Mouse (Mus musculus) midbrain, embryonic 16.5 days (tissue): ENCODE measurements around the gene Arl6ip5. TPM values are rescaled to one million over a fixed set of nuclear protein-coding genes. Genes with fewer than 3 reads are reported as not detected.

ENCODE experiments used
- ATAC-seq: fragments of 200-750 bp; cut with Nextera tagmentation; 2 replicates; pipeline ENCODE4 v1.8.0; 2017; ENCODE audit warnings: moderate TSS enrichment
- H3K27ac ChIP-seq: fragments of 300-500 bp; sonication (generic); 2 replicates; pipeline ENCODE4 v1.5.1; 2014; ENCODE audit warnings: mild to moderate bottlenecking, low read length, mixed read lengths
- H3K27me3 ChIP-seq: fragments of 300-500 bp; sonication (generic); 2 replicates; pipeline ENCODE4 v1.6.1; 2014; ENCODE audit warnings: low read depth, low read length, mixed read lengths; ENCODE audit not compliant: control insufficient read depth, insufficient read depth
- H3K36me3 ChIP-seq: fragments of 300-500 bp; sonication (generic); 2 replicates; pipeline ENCODE4 v1.6.1; 2014; ENCODE audit warnings: mild to moderate bottlenecking, low read length, moderate library complexity, mixed read lengths; ENCODE audit not compliant: control insufficient read depth, insufficient read depth
- H3K4me1 ChIP-seq: fragments of 300-500 bp; sonication (generic); 2 replicates; pipeline ENCODE4 v1.6.1; 2014; ENCODE audit warnings: mild to moderate bottlenecking, low read length, mixed read lengths; ENCODE audit not compliant: control insufficient read depth, insufficient read depth
- H3K4me2 ChIP-seq: fragments of 300-500 bp; sonication (generic); 2 replicates; pipeline ENCODE4 v1.6.1; 2014; ENCODE audit warnings: mild to moderate bottlenecking, low read length, mixed read lengths
- H3K4me3 ChIP-seq: fragments of 300-500 bp; sonication (generic); 2 replicates; pipeline ENCODE4 v1.5.1; 2014; ENCODE audit warnings: low read depth, mild to moderate bottlenecking, low read length, moderate library complexity, mixed read lengths
- H3K9ac ChIP-seq: fragments of 300-500 bp; sonication (generic); 2 replicates; pipeline ENCODE4 v1.6.1; 2014; ENCODE audit warnings: low read depth, low read length, mixed read lengths
- H3K9me3 ChIP-seq: fragments of 300-500 bp; sonication (generic); replicated peaks from 2 replicates; pipeline ENCODE4 v1.6.1; 2014; ENCODE audit warnings: mild to moderate bottlenecking, low read length, mixed read lengths; ENCODE audit not compliant: control insufficient read depth, poor library complexity, severe bottlenecking
- WGBS: fragments of 180-500 bp; shearing (Covaris S2); extraction: QIAGEN DNeasy Blood & Tissue Kit; methylation state at CpG from one replicate; pipeline ENCODE4 v1.1.7; 2014; 5-methylcytosine and 5-hydroxymethylcytosine counted together
- polyA plus RNA-seq: library from polyadenylated mRNA; unstranded; fragments of >200 nt; fragmentation: Nextera tagmentation; extraction: Ambion mirVana; gene quantifications from 2 replicates; pipeline ENCODE4 v1.2.1, GENCODE M21; 2015

The Arl6ip5 gene
- polyA plus RNA-seq, 1 experiment from 2014 or later, result 160 TPM

DNA sequence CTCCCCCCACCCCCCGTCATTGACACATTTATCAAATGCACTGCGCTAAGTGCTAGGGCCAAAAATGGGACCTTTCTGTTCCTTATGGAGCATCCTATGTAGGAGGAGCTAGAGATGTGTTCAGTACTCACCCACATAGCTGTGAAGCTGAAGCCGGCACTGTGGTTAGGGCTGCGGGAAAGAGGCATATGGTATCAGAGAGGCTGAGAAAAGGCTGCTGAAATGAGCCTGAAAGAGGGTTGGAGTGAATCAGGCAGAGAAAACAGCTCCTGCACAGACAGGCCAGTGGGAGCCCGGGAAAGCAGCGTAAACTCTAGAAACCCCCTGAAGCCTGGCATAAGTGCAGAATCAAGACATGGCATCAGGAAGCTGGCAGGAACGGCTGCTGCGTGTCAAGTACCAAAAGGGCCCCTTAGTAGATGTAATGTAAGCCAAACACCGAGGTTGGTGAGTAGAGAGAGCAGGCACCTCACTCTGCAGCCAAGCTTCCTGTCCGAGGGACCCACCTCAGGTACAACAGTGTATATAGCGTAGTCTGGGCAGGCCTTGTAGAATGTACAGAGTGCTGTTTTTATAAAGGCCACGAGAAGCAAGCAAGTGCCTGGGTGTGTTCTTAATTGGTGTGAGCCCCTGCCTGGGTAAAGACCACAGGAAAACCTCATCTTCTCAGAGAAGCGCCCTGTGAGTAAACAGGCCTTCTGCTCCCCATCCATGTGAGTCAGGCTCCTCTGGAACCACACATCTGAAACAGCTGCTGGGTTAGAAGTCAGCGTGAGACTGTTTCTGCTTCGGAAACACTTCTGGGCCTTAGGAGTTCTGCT lies 10.9 kb downstream of the Arl6ip5 start:
- Histone ChIP-seq H3K4me1 (peaks cover 2% of the 10 kb centered on the region), H3K4me2 (no peak overlapping the region), H3K27me3 (no peaks in the 10 kb centered on the region), H3K27ac (no peak overlapping the region), H3K9me3 (no peaks in the 10 kb centered on the region), H3K36me3 (no peaks in the 10 kb centered on the region), H3K4me3 (no peak overlapping the region), H3K9ac (no peak overlapping the region)
- ATAC-seq, result no peak
- 76% methylated on average over 15 of the region's 15 CpGs for WGBS

DNA sequence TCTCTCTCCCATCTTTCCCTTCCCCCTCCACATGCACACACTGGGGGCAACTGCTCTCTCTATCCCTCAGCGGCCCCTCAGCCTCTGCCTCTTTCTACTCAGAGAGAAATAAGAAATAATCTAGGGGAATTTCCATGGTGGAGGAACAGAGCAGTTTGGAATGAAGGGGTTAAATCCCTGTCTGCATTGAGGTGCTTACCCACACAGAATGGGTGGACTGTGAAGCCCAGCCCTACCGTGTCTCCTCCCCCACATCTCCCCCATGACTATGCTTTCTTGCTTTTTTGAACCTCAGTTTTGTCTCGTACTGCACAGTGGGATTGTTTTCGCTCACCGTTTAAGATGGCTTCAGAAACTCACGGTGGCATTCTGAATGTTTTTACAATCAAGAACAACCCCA lies 11.8 kb downstream of the Arl6ip5 start:
- WGBS, result 46% methylated on average over 6 of the region's 6 CpGs
- Histone ChIP-seq H3K27ac (no peak overlapping the region), H3K9me3 (no peaks in the 10 kb centered on the region), H3K36me3 (no peaks in the 10 kb centered on the region), H3K9ac (no peak overlapping the region), H3K4me2 (no peak overlapping the region), H3K27me3 (no peaks in the 10 kb centered on the region), H3K4me3 (no peak overlapping the region), H3K4me1 (peaks cover 2% of the 10 kb centered on the region)
- no peak for ATAC-seq

DNA sequence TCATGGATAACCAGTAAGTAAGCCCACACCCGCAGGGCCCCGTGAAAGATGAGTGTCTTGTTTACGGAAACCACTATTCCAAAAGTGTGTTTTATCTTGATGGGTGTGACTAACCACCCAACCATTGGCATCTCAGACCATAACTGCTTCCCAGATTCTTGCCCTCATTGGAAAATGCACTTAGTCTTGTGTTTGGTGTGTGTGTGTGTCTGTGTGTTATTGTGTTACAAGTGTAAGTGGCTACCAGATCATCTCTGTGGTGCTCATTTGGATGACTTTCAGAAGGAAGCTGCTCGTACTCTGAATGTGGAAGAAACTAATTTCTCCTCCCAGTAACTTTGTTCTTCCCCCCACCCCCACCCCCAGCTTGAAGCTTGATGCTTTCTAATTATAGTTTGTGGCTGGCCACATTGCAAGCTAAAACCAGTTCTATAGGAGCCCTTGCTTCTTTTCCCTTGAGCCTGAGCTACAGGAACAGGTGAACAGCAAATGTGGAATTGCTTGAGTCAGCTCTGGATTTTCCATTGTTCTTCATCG lies 12.5 kb downstream of the Arl6ip5 start:
- no peaks in the 10 kb centered on the region for H3K9me3 ChIP-seq
- no peak overlapping the region for H3K4me2 ChIP-seq
- 72% methylated on average over 5 of the region's 5 CpGs for WGBS
- no peak overlapping the region for H3K27ac ChIP-seq
- no peaks in the 10 kb centered on the region for H3K27me3 ChIP-seq
- H3K4me3 ChIP-seq, result no peak overlapping the region
- H3K4me1 ChIP-seq, result peaks cover 2% of the 10 kb centered on the region
- no peak overlapping the region for H3K9ac ChIP-seq
- no peaks in the 10 kb centered on the region for H3K36me3 ChIP-seq
- ATAC-seq, result no peak

DNA sequence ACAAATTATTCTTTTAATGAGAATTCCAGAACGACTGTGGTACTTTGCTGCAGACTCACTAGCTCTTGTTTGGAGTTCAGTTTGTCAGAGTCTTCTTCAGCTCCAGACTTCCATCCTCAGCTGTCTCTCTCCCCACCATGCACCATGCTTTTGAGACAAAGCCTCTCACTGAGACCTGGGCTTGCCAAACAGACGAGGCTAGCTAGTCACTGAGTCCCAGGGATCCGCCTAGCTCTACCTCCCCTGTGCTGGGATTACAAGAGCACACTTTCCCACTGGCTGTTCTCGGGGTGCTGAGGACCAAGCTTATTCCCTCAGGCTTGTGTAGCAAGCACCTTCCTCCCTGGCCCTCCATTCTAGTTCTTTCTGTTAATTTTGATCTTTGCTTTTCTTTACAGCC lies 13.1 kb downstream of the Arl6ip5 start:
- WGBS, result 78% methylated on average over 4 of the region's 4 CpGs

GRCm38 (mm10) chr6:97224505-97224904 lies 14.0 kb downstream of the Arl6ip5 start:
- no peak overlapping the region for H3K27ac ChIP-seq
- H3K4me1 ChIP-seq, result peaks cover 2% of the 10 kb centered on the region
- 95% methylated on average over 8 of the region's 8 CpGs for WGBS
- H3K36me3 ChIP-seq, result no peaks in the 10 kb centered on the region
- H3K9me3 ChIP-seq, result no peaks in the 10 kb centered on the region
- no peak overlapping the region for H3K4me3 ChIP-seq
- no peak overlapping the region for H3K9ac ChIP-seq
- H3K4me2 ChIP-seq, result no peak overlapping the region
- no peaks in the 10 kb centered on the region for H3K27me3 ChIP-seq
- no peak for ATAC-seq

More for the DNA sequence above, 13.1 kb downstream of the Arl6ip5 start:
- no peak overlapping the region for H3K4me3 ChIP-seq
- no peaks in the 10 kb centered on the region for H3K27me3 ChIP-seq
- H3K36me3 ChIP-seq, result no peaks in the 10 kb centered on the region
- ATAC-seq, result no peak
- no peak overlapping the region for H3K9ac ChIP-seq
- no peaks in the 10 kb centered on the region for H3K9me3 ChIP-seq
- H3K27ac ChIP-seq, result no peak overlapping the region
- no peak overlapping the region for H3K4me2 ChIP-seq
- peaks cover 2% of the 10 kb centered on the region for H3K4me1 ChIP-seq

DNA sequence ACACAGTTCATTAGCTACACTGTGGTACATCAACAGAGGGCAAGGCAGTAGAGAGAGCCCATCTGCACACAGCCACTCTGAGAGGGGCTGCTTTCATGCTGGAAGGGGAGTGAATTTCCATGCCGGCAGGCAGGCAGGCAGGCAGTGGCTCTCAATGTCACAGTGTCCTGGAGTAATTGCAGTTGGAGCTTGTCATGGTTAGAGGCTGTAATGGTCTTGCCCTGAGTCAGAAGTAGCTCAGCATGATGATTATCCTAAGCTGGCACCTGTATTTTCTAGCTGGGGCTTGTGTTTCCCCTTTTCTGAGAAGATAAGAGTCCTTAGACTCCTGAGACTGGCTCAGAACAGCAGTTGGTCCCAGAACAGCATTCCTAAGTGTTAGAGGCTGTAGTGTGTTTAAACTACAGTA lies 15.6 kb downstream of the Arl6ip5 start:
- peaks cover 4% of the 10 kb centered on the region for H3K36me3 ChIP-seq
- H3K27me3 ChIP-seq, result no peaks in the 10 kb centered on the region
- no peak for ATAC-seq
- WGBS, result 25% methylated on average over 1 of the region's 1 CpGs
- H3K4me1 ChIP-seq, result peaks cover 2% of the 10 kb centered on the region
- H3K4me2 ChIP-seq, result no peak overlapping the region
- H3K4me3 ChIP-seq, result no peak overlapping the region
- H3K27ac ChIP-seq, result no peak overlapping the region
- no peaks in the 10 kb centered on the region for H3K9me3 ChIP-seq
- H3K9ac ChIP-seq, result no peak overlapping the region

- Histone ChIP-seq H3K4me3 (no peak overlapping the region), H3K9me3 (no peaks in the 10 kb centered on the region), H3K36me3 (peaks cover 6% of the 10 kb centered on the region), H3K4me2 (no peak overlapping the region), H3K4me1 (peaks cover under 1% of the 10 kb centered on the region), H3K27ac (no peak overlapping the region), H3K9ac (no peak overlapping the region), H3K27me3 (no peaks in the 10 kb centered on the region)
- ATAC-seq, result no peak
- 97% methylated on average over 9 of the region's 9 CpGs for WGBS
These were observed 16.8 kb downstream of the Arl6ip5 start for GRCm38 (mm10) chr6:97227067-97227847.

DNA sequence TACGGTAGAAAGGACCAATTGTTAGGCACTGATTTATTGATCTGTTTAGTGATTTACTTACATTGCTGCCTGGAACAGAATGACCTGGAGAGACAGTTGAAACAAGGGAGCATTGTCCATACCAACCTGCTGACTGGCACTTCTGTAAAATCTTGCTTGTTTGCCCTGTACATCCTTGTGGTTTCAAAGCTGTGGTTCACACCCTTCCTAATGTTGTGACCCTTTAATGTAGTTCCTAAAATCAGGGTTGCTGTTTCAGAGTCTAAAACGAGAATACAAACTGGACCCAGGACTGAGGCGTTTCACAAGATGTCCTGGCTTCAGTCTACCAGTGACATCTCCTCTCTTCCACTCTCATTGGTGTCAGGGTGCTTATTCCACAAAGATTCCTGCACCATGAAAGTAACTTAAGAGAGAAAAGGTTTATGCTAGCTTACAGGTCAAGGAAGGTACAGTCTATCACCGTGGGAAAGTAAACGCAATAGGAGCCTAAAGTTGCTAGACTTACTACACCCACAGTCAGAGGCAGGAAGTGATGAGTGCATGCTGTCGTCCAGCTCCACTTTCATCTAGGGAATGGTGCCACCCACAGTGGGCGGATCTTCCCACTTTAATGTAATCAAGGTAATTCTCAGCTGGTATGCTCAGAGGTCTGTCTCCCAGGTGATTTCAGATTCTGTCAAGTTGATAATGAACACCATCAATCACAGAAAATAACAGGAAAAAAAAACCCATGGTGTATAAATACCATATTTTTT lies 24.6 kb downstream of the Arl6ip5 start:
- no peak for ATAC-seq
- Histone ChIP-seq H3K9me3 (no peaks in the 10 kb centered on the region), H3K27me3 (no peaks in the 10 kb centered on the region), H3K27ac (no peak overlapping the region), H3K36me3 (peaks cover 20% of the 10 kb centered on the region), H3K4me3 (no peak overlapping the region), H3K9ac (no peak overlapping the region), H3K4me2 (no peak overlapping the region), H3K4me1 (no peaks in the 10 kb centered on the region)
- 93% methylated on average over 7 of the region's 7 CpGs for WGBS
